Mouse (Mus musculus) liver, embryonic 14.5 days (tissue): Measurements from ENCODE around the gene Tnf.

Experiments used
- CTCF ChIP-seq: IDR thresholded peaks from 2 replicates; pipeline ENCODE4 v1.5.1; 2016; ENCODE audit warnings: antibody characterized with exemption, low read depth, control low read depth
- EP300 ChIP-seq: IDR thresholded peaks from 2 replicates; pipeline ENCODE4 v1.6.1; 2016; ENCODE audit warnings: antibody characterized with exemption, low read depth

DNA sequence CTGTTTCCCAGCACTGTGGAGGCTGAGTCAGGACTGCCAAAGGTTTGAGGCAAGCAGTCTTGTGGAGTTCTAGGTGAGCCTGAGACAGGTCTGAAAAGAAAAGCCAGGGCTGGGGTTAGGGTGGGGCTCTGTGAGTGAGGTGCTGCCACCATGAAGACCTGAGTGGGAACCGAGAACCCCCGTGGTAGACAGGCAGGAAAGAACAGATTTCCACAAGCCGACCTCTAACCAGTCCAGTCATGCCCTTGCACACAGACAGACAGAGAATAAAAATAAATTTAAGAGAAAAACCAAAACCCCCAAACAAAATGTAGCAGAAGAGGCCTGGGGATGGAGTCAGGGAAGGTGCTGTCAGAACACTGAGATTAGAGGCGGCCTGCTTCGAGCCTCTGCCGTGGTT is 26.4 kb downstream of the Tnf start:
- TF ChIP-seq CTCF = no peak
- no peak for TF ChIP-seq EP300
